Mouse (Mus musculus) forebrain, embryonic 16.5 days (tissue): ENCODE results near the gene Cerkl. TPM values are rescaled to one million over a fixed set of nuclear protein-coding genes. Genes with fewer than 3 reads are reported as not detected.

Experiments used
- ATAC-seq: fragments of 200-750 bp; cut with Nextera tagmentation; 2 replicates; pipeline ENCODE4 v1.8.0; 2017; ENCODE audit warnings: mild to moderate bottlenecking, moderate library complexity
- H3K27ac ChIP-seq: fragments of 300-500 bp; sonication (generic); 2 replicates; pipeline ENCODE4 v1.5.1; 2014; ENCODE audit warnings: low read length, control low read depth
- H3K27me3 ChIP-seq: fragments of 300-500 bp; sonication (generic); replicated peaks from 2 replicates; pipeline ENCODE4 v1.6.1; 2014; ENCODE audit warnings: low read length; ENCODE audit not compliant: control insufficient read depth, insufficient read depth
- H3K36me3 ChIP-seq: fragments of 300-500 bp; sonication (generic); 2 replicates; pipeline ENCODE4 v1.6.1; 2014; ENCODE audit not compliant: control insufficient read depth, insufficient read depth
- H3K4me1 ChIP-seq: fragments of 300-500 bp; sonication (generic); replicated peaks from 2 replicates; pipeline ENCODE4 v1.6.1; 2014; ENCODE audit warnings: low read length; ENCODE audit not compliant: control insufficient read depth, insufficient read depth
- H3K4me2 ChIP-seq: fragments of 300-500 bp; sonication (generic); 2 replicates; pipeline ENCODE4 v1.6.1; 2014; ENCODE audit warnings: mild to moderate bottlenecking, low read length, control low read depth
- H3K4me3 ChIP-seq: fragments of 300-500 bp; sonication (generic); replicated peaks from 2 replicates; pipeline ENCODE4 v1.5.1; 2014; ENCODE audit warnings: mild to moderate bottlenecking, low read length, control low read depth
- H3K9ac ChIP-seq: fragments of 300-500 bp; sonication (generic); replicated peaks from 2 replicates; pipeline ENCODE4 v1.6.1; 2014; ENCODE audit warnings: low read depth, low read length, control low read depth
- H3K9me3 ChIP-seq: fragments of 300-500 bp; sonication (generic); 2 replicates; pipeline ENCODE4 v1.6.1; 2016; ENCODE audit warnings: low read length; ENCODE audit not compliant: control insufficient read depth
- WGBS: fragments of 180-500 bp; shearing (Covaris S2); extraction: QIAGEN DNeasy Blood & Tissue Kit; methylation state at CpG from one replicate; pipeline ENCODE4 v1.1.7; 2014; 5-methylcytosine and 5-hydroxymethylcytosine counted together
- polyA plus RNA-seq: library from polyadenylated mRNA; unstranded; fragments of >200 nt; fragmentation: Nextera tagmentation; extraction: Ambion mirVana; gene quantifications from 2 replicates; pipeline ENCODE4 v1.2.1, GENCODE M21; 2015

Cerkl gene
- polyA plus RNA-seq, 1 experiment from 2014 or later: 1.5 TPM

- Histone ChIP-seq H3K9me3 (no peaks in the 10 kb centered on the region), H3K4me2 (peak overlapping the region; percentile 50), H3K27me3 (peaks cover 20% of the 10 kb centered on the region), H3K9ac (peak overlapping the region; percentile 49), H3K4me1 (peaks cover 37% of the 10 kb centered on the region), H3K27ac (peak overlapping the region; percentile 77), H3K4me3 (peak overlapping the region; percentile 17), H3K36me3 (no peaks in the 10 kb centered on the region)
- ATAC-seq: peak; percentile 13; the same call in 1 of the 2 replicates
- under 1% methylated on average over 44 of the region's 44 CpGs for WGBS
These were observed 2.8 kb upstream of the Cerkl start for GRCm38 (mm10) chr2:79459061-79460045.

GRCm38 (mm10) chr2:79457932-79458331, 1.3 kb upstream of the Cerkl start:
- Histone ChIP-seq H3K27me3 (peaks cover 24% of the 10 kb centered on the region), H3K4me2 (no peak overlapping the region), H3K27ac (no peak overlapping the region), H3K9me3 (no peaks in the 10 kb centered on the region), H3K4me3 (no peak overlapping the region), H3K9ac (no peak overlapping the region), H3K36me3 (no peaks in the 10 kb centered on the region), H3K4me1 (peaks cover 44% of the 10 kb centered on the region)
- 18% methylated on average over 3 of the region's 3 CpGs for WGBS
- ATAC-seq: no peak

- Histone ChIP-seq H3K4me1 (peaks cover 44% of the 10 kb centered on the region), H3K9ac (no peak overlapping the region), H3K9me3 (no peaks in the 10 kb centered on the region), H3K27ac (no peak overlapping the region), H3K4me3 (no peak overlapping the region), H3K36me3 (no peaks in the 10 kb centered on the region), H3K27me3 (peaks cover 24% of the 10 kb centered on the region), H3K4me2 (no peak overlapping the region)
- no peak for ATAC-seq
- WGBS: 63% methylated on average over 3 of the region's 3 CpGs
These were observed 849 bp upstream of the Cerkl start for GRCm38 (mm10) chr2:79457434-79457833.

DNA sequence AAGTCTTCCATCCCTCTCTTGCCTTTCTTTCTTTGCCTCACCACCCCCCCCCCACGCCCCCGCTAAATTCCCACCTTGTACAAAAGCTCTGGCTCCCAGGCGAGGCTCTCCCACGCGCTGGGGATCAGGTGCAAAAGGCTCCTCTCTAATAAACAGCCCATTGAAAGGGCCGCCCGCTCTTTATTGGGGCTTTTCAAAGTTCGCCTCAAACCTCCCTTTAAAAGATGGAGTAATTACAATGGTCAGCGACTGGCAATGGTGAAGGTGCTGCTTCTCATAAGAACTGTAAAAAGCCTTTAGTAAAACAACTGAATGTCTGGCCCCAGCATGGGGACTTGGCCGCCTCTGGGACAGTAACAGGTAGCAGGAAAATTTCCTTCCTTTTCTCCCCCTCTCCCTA, 939 bp downstream of the Cerkl start:
- H3K36me3 ChIP-seq: no peaks in the 10 kb centered on the region
- peak overlapping the region; percentile 65 for H3K4me2 ChIP-seq
- ATAC-seq: no peak
- WGBS: 0% methylated on average over 10 of the region's 10 CpGs
- H3K9me3 ChIP-seq: no peaks in the 10 kb centered on the region
- peaks cover 47% of the 10 kb centered on the region for H3K4me1 ChIP-seq
- H3K4me3 ChIP-seq: peak overlapping the region; percentile 54
- peak overlapping the region; percentile 39; the same call in 1 of the 2 replicates for H3K27ac ChIP-seq
- peak overlapping the region; percentile 63 for H3K9ac ChIP-seq
- H3K27me3 ChIP-seq: peaks cover 27% of the 10 kb centered on the region

DNA sequence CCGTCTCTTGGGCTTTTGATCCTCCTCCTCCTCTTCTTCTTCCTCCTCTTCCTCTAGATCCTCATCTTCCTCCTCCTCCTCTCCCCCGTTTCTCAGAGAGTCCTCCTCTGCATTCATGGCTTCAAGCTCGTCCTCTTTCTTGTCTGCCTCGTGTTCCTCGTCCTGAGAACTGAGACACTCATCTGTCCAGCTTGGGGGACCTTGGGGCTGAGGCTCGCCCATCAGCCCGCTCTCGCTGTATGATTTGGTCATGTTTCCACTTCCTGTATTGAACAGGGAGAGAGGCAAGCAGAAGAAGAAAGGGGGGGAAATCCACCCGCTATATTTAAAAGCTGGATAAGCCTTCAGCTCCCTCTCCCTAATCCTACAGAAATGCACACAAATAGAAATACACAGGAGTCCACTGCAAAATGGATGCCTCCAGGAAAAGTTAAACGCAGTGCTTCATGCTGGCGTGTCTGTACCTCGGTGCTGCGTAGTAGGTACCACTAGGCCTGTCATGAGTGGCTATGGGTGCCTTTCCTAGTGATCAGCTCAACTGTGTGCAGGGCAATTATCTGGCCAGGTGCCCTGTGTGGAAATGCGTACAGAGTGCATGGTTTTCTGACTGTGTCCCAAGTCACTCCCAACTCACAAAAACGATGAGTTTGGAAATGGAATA, 1.7 kb downstream of the Cerkl start:
- Histone ChIP-seq H3K27me3 (peaks cover 24% of the 10 kb centered on the region), H3K9me3 (no peaks in the 10 kb centered on the region), H3K9ac (peak overlapping the region; percentile 63), H3K27ac (peak overlapping the region; percentile 55), H3K4me2 (peak overlapping the region; percentile 65), H3K36me3 (no peaks in the 10 kb centered on the region), H3K4me3 (peak overlapping the region; percentile 54), H3K4me1 (peaks cover 44% of the 10 kb centered on the region)
- WGBS: 4% methylated on average over 15 of the region's 15 CpGs
- no peak for ATAC-seq

GRCm38 (mm10) chr2:79453901-79454781, 2.4 kb downstream of the Cerkl start:
- no peaks in the 10 kb centered on the region for H3K9me3 ChIP-seq
- under 1% methylated on average over 55 of the region's 55 CpGs for WGBS
- peak overlapping the region; percentile 63 for H3K9ac ChIP-seq
- peaks cover 18% of the 10 kb centered on the region for H3K27me3 ChIP-seq
- peak overlapping the region; percentile 54 for H3K4me3 ChIP-seq
- peaks cover 38% of the 10 kb centered on the region for H3K4me1 ChIP-seq
- ATAC-seq: peak; percentile 19
- H3K36me3 ChIP-seq: no peaks in the 10 kb centered on the region
- peak overlapping the region; percentile 65 for H3K4me2 ChIP-seq
- H3K27ac ChIP-seq: peak overlapping the region; percentile 55

DNA sequence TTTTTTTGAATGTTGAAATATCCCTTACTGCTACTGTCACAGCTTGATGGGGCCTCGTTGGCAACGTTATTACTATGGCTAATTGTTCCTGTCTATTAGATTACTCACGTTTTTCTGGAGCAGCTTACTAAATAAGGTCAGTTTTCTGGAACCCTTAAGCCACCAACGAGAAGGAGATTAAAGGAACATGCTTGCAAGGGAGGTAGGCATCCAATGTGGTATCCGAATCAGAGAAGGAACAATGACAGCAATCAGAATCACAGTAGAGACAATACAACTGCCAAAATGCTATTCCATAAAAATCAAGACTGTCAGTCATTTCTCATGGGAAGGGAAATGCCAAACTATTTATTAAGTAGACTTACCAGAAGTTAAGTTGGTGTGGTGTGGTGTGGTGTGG, 5.1 kb downstream of the Cerkl start:
- Histone ChIP-seq H3K4me3 (no peak overlapping the region), H3K36me3 (no peaks in the 10 kb centered on the region), H3K27me3 (peaks cover 11% of the 10 kb centered on the region), H3K4me1 (peaks cover 23% of the 10 kb centered on the region), H3K9ac (no peak overlapping the region), H3K4me2 (0 out of 2 replicates have a peak overlapping the region, but pooled peaks have one; percentile 9), H3K27ac (no peak overlapping the region; the same call in 1 of the 2 replicates), H3K9me3 (no peaks in the 10 kb centered on the region)
- WGBS: 29% methylated on average over 5 of the region's 5 CpGs
- no peak for ATAC-seq

- Histone ChIP-seq H3K9ac (no peak overlapping the region), H3K36me3 (no peaks in the 10 kb centered on the region), H3K27me3 (peaks cover 9% of the 10 kb centered on the region), H3K4me2 (0 out of 2 replicates have a peak overlapping the region, but pooled peaks have one; percentile 9), H3K27ac (no peak overlapping the region), H3K4me1 (peaks cover 20% of the 10 kb centered on the region), H3K9me3 (no peaks in the 10 kb centered on the region), H3K4me3 (no peak overlapping the region)
- 37% methylated on average over 4 of the region's 4 CpGs for WGBS
- peak; percentile 62 for ATAC-seq
These were observed 5.7 kb downstream of the Cerkl start for GRCm38 (mm10) chr2:79450684-79451394.
